Mouse (Mus musculus): ENCODE measurements at regions not wholly inside any gene's neighbourhood (a gene's known extent, or its start where the extent isn't known, plus 50 kb on each side); places are given as distances from the start of the nearest gene placed in this dataset.

- no peak for DNase-seq (ENCODE audit: low spot score)
Measured at GRCm38 (mm10) chr10:72056725-72057124, 597.9 kb upstream of the Zwint start.

GRCm38 (mm10) chr10:72071185-72071718 is 583.4 kb upstream of the Zwint start:
- DNase-seq (ENCODE audit: low spot score) = no peak

GRCm38 (mm10) chr10:72078363-72078762 is 576.3 kb upstream of the Zwint start:
- DNase-seq (ENCODE audit: low spot score) = no peak

GRCm38 (mm10) chr10:72096951-72097350 is 557.7 kb upstream of the Zwint start:
- no peak for DNase-seq (ENCODE audit: low spot score)

- DNase-seq (ENCODE audit: low spot score) = peak; percentile 29
Measured at GRCm38 (mm10) chr10:72099156-72099812, 555.4 kb upstream of the Zwint start.

GRCm38 (mm10) chr10:72119447-72119846 is 535.2 kb upstream of the Zwint start:
- DNase-seq (ENCODE audit: low spot score) = no peak

GRCm38 (mm10) chr10:72132407-72132806 is 522.2 kb upstream of the Zwint start:
- DNase-seq (ENCODE audit: low spot score) = no peak

Data from MN1 (cell line).